Mouse (Mus musculus) neural tube, embryonic 15.5 days (tissue): ENCODE measurements at regions not wholly inside any gene's neighbourhood (a gene's known extent, or its start where the extent isn't known, plus 50 kb on each side); places are given as distances from the start of the nearest gene placed in this dataset.

ENCODE experiments used
- ATAC-seq: fragments of 200-750 bp; cut with Nextera tagmentation; 2 replicates; pipeline ENCODE4 v1.8.0; 2017; ENCODE audit warnings: mild to moderate bottlenecking, moderate TSS enrichment, moderate library complexity; ENCODE audit not compliant: low FRiP score
- H3K27ac ChIP-seq: fragments of 300-500 bp; sonication (generic); replicated peaks from 2 replicates; pipeline ENCODE4 v1.5.1; 2015; ENCODE audit warnings: mild to moderate bottlenecking, inconsistent platforms
- H3K27me3 ChIP-seq: fragments of 300-500 bp; sonication (generic); replicated peaks from 2 replicates; pipeline ENCODE4 v1.6.1; 2015; ENCODE audit warnings: inconsistent platforms
- H3K36me3 ChIP-seq: fragments of 300-500 bp; sonication (generic); 2 replicates; pipeline ENCODE4 v1.6.1; 2015; ENCODE audit warnings: inconsistent platforms
- H3K4me1 ChIP-seq: fragments of 300-500 bp; sonication (generic); 2 replicates; pipeline ENCODE4 v1.6.1; 2015; ENCODE audit warnings: inconsistent platforms
- H3K4me2 ChIP-seq: fragments of 300-500 bp; sonication (generic); 2 replicates; pipeline ENCODE4 v1.6.1; 2015; ENCODE audit warnings: inconsistent platforms, mild to moderate bottlenecking, moderate library complexity
- H3K4me3 ChIP-seq: fragments of 300-500 bp; sonication (generic); replicated peaks from 2 replicates; pipeline ENCODE4 v1.5.1; 2015; ENCODE audit warnings: mild to moderate bottlenecking, inconsistent platforms
- H3K9ac ChIP-seq: fragments of 300-500 bp; sonication (generic); replicated peaks from 2 replicates; pipeline ENCODE4 v1.6.1; 2015; ENCODE audit warnings: mild to moderate bottlenecking, inconsistent platforms
- H3K9me3 ChIP-seq: fragments of 300-500 bp; sonication (generic); replicated peaks from 2 replicates; pipeline ENCODE4 v1.6.1; 2016; ENCODE audit warnings: inconsistent platforms
- WGBS: fragments of 180-500 bp; shearing (Covaris S2); methylation state at CpG from one replicate; pipeline ENCODE4 v1.1.7; 2015; ENCODE audit warnings: mixed read lengths; 5-methylcytosine and 5-hydroxymethylcytosine counted together

GRCm38 (mm10) chr4:45672262-45673076 lies 126.4 kb upstream of the Aldh1b1 start:
- WGBS = 21% methylated on average over 16 of the region's 16 CpGs
- peak; percentile 24; the same call in 1 of the 2 replicates for ATAC-seq
- Histone ChIP-seq H3K4me1 (peaks cover 21% of the 10 kb centered on the region), H3K4me3 (no peak overlapping the region), H3K27me3 (no peaks in the 10 kb centered on the region), H3K27ac (peak overlapping the region; percentile 51; the same call in 1 of the 2 replicates), H3K36me3 (no peaks in the 10 kb centered on the region), H3K9ac (no peak overlapping the region), H3K9me3 (no peaks in the 10 kb centered on the region), H3K4me2 (no peak overlapping the region)

GRCm38 (mm10) chr4:45664372-45664771 lies 132.1 kb upstream of the Shb start:
- Histone ChIP-seq H3K4me1 (peaks cover 3% of the 10 kb centered on the region; the same call in 1 of the 2 replicates), H3K27me3 (no peaks in the 10 kb centered on the region), H3K27ac (no peak overlapping the region), H3K4me3 (no peak overlapping the region), H3K9ac (no peak overlapping the region), H3K9me3 (no peaks in the 10 kb centered on the region), H3K36me3 (no peaks in the 10 kb centered on the region), H3K4me2 (no peak overlapping the region)
- ATAC-seq = no peak
- WGBS = 92% methylated on average over 8 of the region's 8 CpGs

- H3K4me1 ChIP-seq = peaks cover 20% of the 10 kb centered on the region
- no peak overlapping the region for H3K4me2 ChIP-seq
- ATAC-seq = no peak
- H3K27ac ChIP-seq = no peak overlapping the region
- no peaks in the 10 kb centered on the region for H3K27me3 ChIP-seq
- H3K9ac ChIP-seq = no peak overlapping the region
- no peak overlapping the region for H3K4me3 ChIP-seq
- H3K36me3 ChIP-seq = no peaks in the 10 kb centered on the region
- H3K9me3 ChIP-seq = no peaks in the 10 kb centered on the region
- 42% methylated on average over 5 of the region's 5 CpGs for WGBS
Observed at GRCm38 (mm10) chr4:45657350-45657978, 125.2 kb upstream of the Shb start.

DNA sequence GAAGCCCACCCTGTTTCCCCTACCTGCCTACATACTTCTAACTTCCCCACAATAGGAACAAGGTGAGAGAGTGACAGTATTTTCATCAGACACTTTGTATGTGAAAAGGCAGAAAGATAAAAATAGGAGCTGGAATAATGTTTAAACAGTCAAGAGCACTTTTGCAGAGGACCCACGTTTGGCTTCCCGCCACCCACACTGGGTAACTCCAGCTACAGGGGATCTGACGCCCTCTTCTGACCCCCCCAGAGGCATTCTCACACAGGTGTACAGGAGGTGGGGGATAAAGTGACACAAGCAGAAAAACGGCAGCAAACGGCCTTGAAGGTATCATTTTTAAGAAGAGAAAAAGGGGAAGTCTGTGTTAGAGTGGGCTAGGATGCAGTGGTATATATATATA lies 123.5 kb upstream of the Shb start:
- 68% methylated on average over 5 of the region's 5 CpGs for WGBS
- no peak overlapping the region for H3K4me3 ChIP-seq
- no peak for ATAC-seq
- H3K36me3 ChIP-seq = no peaks in the 10 kb centered on the region
- no peak overlapping the region for H3K4me2 ChIP-seq
- no peaks in the 10 kb centered on the region for H3K9me3 ChIP-seq
- H3K4me1 ChIP-seq = peaks cover 17% of the 10 kb centered on the region
- no peak overlapping the region for H3K9ac ChIP-seq
- no peaks in the 10 kb centered on the region for H3K27me3 ChIP-seq
- no peak overlapping the region for H3K27ac ChIP-seq

GRCm38 (mm10) chr4:45654804-45655155 lies 122.5 kb upstream of the Shb start:
- Histone ChIP-seq H3K4me1 (peaks cover 17% of the 10 kb centered on the region), H3K9ac (no peak overlapping the region), H3K27me3 (no peaks in the 10 kb centered on the region), H3K27ac (no peak overlapping the region), H3K9me3 (no peaks in the 10 kb centered on the region), H3K4me2 (peak overlapping the region; percentile 39), H3K4me3 (no peak overlapping the region), H3K36me3 (no peaks in the 10 kb centered on the region)
- WGBS = 13% methylated on average over 4 of the region's 4 CpGs
- ATAC-seq = no peak

- Histone ChIP-seq H3K9ac (no peak overlapping the region), H3K36me3 (no peaks in the 10 kb centered on the region), H3K4me1 (peaks cover 17% of the 10 kb centered on the region), H3K4me3 (no peak overlapping the region), H3K9me3 (no peaks in the 10 kb centered on the region), H3K4me2 (peak overlapping the region; percentile 39), H3K27ac (no peak overlapping the region), H3K27me3 (no peaks in the 10 kb centered on the region)
- ATAC-seq = no peak
- WGBS = 7% methylated on average over 14 of the region's 14 CpGs
Observed at GRCm38 (mm10) chr4:45654019-45654803, 121.9 kb upstream of the Shb start.

DNA sequence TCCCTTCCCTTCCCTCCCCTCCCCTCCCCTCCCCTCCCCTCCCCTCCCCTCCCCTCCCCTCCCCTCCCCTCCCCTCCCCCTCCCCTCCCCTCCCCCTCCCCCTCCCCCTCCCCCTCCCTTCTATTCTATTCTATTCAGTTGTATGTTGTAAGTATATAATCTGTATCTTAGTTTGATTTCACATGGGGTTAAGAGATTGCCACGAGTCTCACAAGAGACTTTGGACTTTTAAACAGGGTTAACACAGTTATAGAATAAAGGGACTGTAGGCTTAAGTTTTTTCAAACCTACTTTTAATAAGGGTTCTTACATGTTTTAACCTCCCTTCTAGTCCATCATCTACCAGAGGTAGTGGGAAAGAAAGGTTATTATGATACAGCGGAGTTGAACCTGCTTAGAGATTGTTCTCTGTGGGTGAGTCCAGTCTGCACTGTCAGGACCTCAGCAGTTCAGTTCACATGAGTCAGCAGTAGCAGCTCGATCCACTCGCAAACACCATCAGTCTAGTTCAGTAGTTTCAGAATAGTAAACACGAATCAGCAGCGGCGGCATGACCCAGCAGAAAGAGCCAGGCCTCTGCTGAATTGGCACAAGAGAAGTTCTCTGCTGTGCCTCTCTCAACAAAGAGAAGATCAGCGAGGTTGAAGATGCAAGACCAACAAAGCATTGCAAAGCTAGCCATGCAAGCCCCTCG lies 116.8 kb upstream of the Shb start:
- Histone ChIP-seq H3K4me3 (no peak overlapping the region), H3K27me3 (no peaks in the 10 kb centered on the region), H3K36me3 (no peaks in the 10 kb centered on the region), H3K9me3 (no peaks in the 10 kb centered on the region), H3K27ac (no peak overlapping the region), H3K4me1 (peaks cover 5% of the 10 kb centered on the region), H3K4me2 (no peak overlapping the region), H3K9ac (no peak overlapping the region)
- ATAC-seq = no peak
- WGBS = 89% methylated on average over 9 of the region's 9 CpGs

GRCm38 (mm10) chr4:45647514-45647913 lies 115.2 kb upstream of the Shb start:
- ATAC-seq = no peak
- Histone ChIP-seq H3K4me3 (no peak overlapping the region), H3K9ac (no peak overlapping the region), H3K4me1 (no peaks in the 10 kb centered on the region), H3K9me3 (no peaks in the 10 kb centered on the region), H3K27me3 (no peaks in the 10 kb centered on the region), H3K4me2 (no peak overlapping the region), H3K36me3 (no peaks in the 10 kb centered on the region), H3K27ac (no peak overlapping the region)
- WGBS = 60% methylated on average over 3 of the region's 3 CpGs

DNA sequence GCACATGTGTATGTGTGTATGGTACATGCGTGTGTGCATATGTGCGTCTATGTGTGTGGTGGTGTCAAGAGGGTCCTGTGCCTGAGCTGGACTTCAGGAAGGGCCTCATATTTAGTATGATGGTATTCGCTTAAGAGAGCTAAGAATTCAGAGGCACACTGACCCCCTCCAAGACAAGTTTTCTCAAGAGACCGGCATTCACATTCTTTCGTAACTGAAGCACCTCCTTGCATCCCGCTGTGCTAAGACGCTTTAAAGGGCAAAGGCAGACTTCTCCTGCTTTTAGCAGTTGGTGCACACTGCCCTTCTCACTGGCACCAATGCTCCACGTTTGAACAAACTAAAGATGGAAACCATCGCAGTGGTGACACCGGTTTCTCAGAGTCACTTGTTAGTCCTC lies 110.3 kb upstream of the Shb start:
- H3K27me3 ChIP-seq = no peaks in the 10 kb centered on the region; the same call in 1 of the 2 replicates
- H3K4me1 ChIP-seq = peaks cover 37% of the 10 kb centered on the region
- no peak overlapping the region for H3K27ac ChIP-seq
- H3K9me3 ChIP-seq = no peaks in the 10 kb centered on the region
- WGBS = 91% methylated on average over 10 of the region's 10 CpGs
- no peak overlapping the region for H3K9ac ChIP-seq
- no peak overlapping the region for H3K4me2 ChIP-seq
- H3K4me3 ChIP-seq = no peak overlapping the region
- H3K36me3 ChIP-seq = no peaks in the 10 kb centered on the region
- no peak for ATAC-seq

DNA sequence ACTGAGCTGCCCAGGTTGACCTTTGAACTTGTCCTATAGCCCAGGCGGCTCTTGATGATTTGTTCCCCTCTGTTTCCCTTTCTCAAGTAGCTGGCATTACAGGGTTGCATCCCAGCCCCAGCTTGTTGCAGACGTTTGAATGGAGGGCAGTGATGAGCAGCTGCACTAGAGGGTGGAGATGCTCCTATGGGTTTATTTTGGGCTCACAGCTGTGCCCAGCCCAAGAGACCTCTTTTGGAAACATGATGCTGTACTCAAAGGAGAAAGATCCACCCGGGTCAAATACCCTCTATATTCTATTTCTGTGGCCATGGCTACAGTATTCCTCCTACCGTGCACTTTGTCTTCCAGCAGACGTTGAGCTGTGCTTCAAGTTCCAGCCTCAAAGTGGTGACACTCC lies 109.0 kb upstream of the Shb start:
- no peak overlapping the region for H3K9ac ChIP-seq
- peak overlapping the region; percentile 80; the same call in 1 of the 2 replicates for H3K27ac ChIP-seq
- ATAC-seq = no peak
- H3K27me3 ChIP-seq = no peaks in the 10 kb centered on the region; the same call in 1 of the 2 replicates
- no peaks in the 10 kb centered on the region for H3K36me3 ChIP-seq
- H3K9me3 ChIP-seq = no peaks in the 10 kb centered on the region
- H3K4me2 ChIP-seq = no peak overlapping the region
- 57% methylated on average over 5 of the region's 5 CpGs for WGBS
- no peak overlapping the region for H3K4me3 ChIP-seq
- H3K4me1 ChIP-seq = peaks cover 37% of the 10 kb centered on the region

DNA sequence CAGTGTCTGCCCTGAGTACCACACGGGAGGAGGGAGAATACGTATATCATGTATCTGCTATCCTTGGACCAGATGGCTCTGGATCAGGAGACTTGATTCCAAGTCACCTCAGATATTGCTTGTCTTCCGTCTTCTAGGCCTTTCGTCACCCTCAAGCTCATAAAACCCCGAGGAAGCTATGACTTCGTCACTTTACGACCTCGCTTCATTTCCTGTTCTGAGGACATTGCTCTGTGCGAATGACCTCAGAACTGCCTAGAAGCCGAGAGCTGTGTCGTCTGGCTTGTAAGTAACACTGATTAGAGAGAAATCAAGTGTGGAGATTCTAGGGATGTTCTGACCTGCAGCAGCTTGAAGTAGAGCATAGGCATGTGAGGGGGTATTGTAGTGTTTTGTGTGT lies 108.4 kb upstream of the Shb start:
- WGBS = 46% methylated on average over 11 of the region's 11 CpGs
- Histone ChIP-seq H3K4me2 (no peak overlapping the region), H3K36me3 (no peaks in the 10 kb centered on the region), H3K27me3 (no peaks in the 10 kb centered on the region; the same call in 1 of the 2 replicates), H3K4me1 (peaks cover 37% of the 10 kb centered on the region), H3K4me3 (no peak overlapping the region), H3K9me3 (no peaks in the 10 kb centered on the region), H3K9ac (no peak overlapping the region), H3K27ac (peak overlapping the region; percentile 80)
- no peak for ATAC-seq
